In the genomic region with DNA sequence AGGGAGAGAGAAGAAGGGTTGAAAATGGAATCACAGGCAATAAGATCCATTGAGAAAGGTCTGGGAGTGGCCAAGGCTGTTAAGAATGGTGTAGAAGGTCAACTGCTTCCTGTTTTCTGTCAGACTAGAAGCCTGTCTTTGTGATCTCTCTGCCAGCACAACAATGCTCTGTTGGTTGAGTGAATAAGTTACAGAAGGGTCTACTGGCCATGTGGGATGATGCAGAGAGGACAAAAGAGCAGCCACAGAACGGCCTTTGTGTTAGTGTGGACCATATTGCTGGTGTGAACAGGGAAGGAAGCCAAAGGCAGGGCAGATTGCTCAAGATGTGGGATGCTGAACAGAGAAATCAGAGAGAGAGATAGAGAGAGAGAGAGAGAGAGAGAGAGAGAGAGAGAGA, we compare ENCODE assay signal across 10 mouse cellular contexts. TPM values are rescaled to one million over a fixed set of nuclear protein-coding genes. Genes with fewer than 3 reads are reported as not detected.
DNase-seq lines count a peak whose midpoint lies in the region; ATAC-seq lines count a peak whose summit lies in the region.
"Had no signal": no experiment of that assay in that cellular context is flagged by ENCODE, and none has a peak within 500 bp of the region (broad histone marks: within the 10 kb centered on the region; RNA-seq: fewer than 3 reads in every experiment).

No protein-coding gene starts in this region.

- no peak overlapping the region for H3K4me3 ChIP-seq in heart, embryonic 15.5 days
- no peak overlapping the region for H3K4me3 ChIP-seq in heart, embryonic 10.5 days
- no peak overlapping the region for H3K4me3 ChIP-seq in lung, embryonic 16.5 days (ENCODE audit: low read length)
- H3K4me3 ChIP-seq in intestine, embryonic 16.5 days (ENCODE audit: low read length) = no peak overlapping the region
- H3K4me3 ChIP-seq in stomach, embryonic 16.5 days (replicated peaks; ENCODE audit: low read length) = no peak overlapping the region
- H3K4me3 ChIP-seq in hindbrain, embryonic 14.5 days (replicated peaks; ENCODE audit: low read length) = no peak overlapping the region
- H3K4me3 ChIP-seq: erythroblast, embryonic 14.5 days had no signal

- DNase-seq in heart, embryonic 10.5 days (ENCODE audit: low spot score) = no peak
- no peak for DNase-seq in lung, postnatal 10 days
- DNase-seq in hindbrain, embryonic 14.5 days (ENCODE audit: low spot score) = no peak
- no peak for DNase-seq in layer of hippocampus, adult 9-10 months (ENCODE audit: low spot score)
- DNase-seq: gastrocnemius, postnatal 10 days had no signal

- H3K4me2 ChIP-seq in heart, embryonic 15.5 days = no peak overlapping the region
- no peak overlapping the region for H3K4me2 ChIP-seq in lung, embryonic 16.5 days (ENCODE audit: low read depth, low read length)
- H3K4me2 ChIP-seq in intestine, embryonic 16.5 days (ENCODE audit: low read depth, low read length) = no peak overlapping the region
- no peak overlapping the region for H3K4me2 ChIP-seq in stomach, embryonic 16.5 days (ENCODE audit: low read depth, low read length)
- no peak overlapping the region for H3K4me2 ChIP-seq in hindbrain, embryonic 14.5 days (replicated peaks)

- H3K27me3 ChIP-seq in heart, embryonic 15.5 days = no peaks in the 10 kb centered on the region
- no peaks in the 10 kb centered on the region for H3K27me3 ChIP-seq in heart, embryonic 10.5 days (ENCODE audit: insufficient read depth, poor library complexity, severe bottlenecking)
- H3K27me3 ChIP-seq in lung, embryonic 16.5 days (ENCODE audit: control insufficient read depth, insufficient read depth, low read depth, low read length) = no peaks in the 10 kb centered on the region
- H3K27me3 ChIP-seq in intestine, embryonic 16.5 days (replicated peaks; ENCODE audit: control insufficient read depth, insufficient read depth, low read length) = no peaks in the 10 kb centered on the region
- no peaks in the 10 kb centered on the region for H3K27me3 ChIP-seq in stomach, embryonic 16.5 days (ENCODE audit: control insufficient read depth, insufficient read depth, low read length)
- no peaks in the 10 kb centered on the region for H3K27me3 ChIP-seq in hindbrain, embryonic 14.5 days (ENCODE audit: control insufficient read depth, insufficient read depth, low read length)

- no peak for ATAC-seq in heart, embryonic 15.5 days (replicated peaks; ENCODE audit: insufficient number of reproducible peaks, insufficient read depth, low FRiP score, low read depth)
- ATAC-seq in lung, embryonic 16.5 days (ENCODE audit: low read depth) = peak; percentile 37; the same call in 1 of the 2 replicates
- ATAC-seq in intestine, embryonic 16.5 days = no peak; the same call in 1 of the 2 replicates
- ATAC-seq in stomach, embryonic 16.5 days (ENCODE audit: insufficient read depth, low FRiP score) = peak; percentile 39; the same call in 1 of the 2 replicates
- ATAC-seq in hindbrain, embryonic 14.5 days (ENCODE audit: low FRiP score) = no peak

- peak overlapping the region; percentile 58 for H3K27ac ChIP-seq in heart, embryonic 15.5 days
- H3K27ac ChIP-seq in heart, embryonic 10.5 days = no peak overlapping the region
- H3K27ac ChIP-seq in lung, embryonic 16.5 days (ENCODE audit: low read length) = peak overlapping the region; percentile 55
- peak overlapping the region; percentile 34 for H3K27ac ChIP-seq in intestine, embryonic 16.5 days (ENCODE audit: low read length)
- H3K27ac ChIP-seq in stomach, embryonic 16.5 days (ENCODE audit: low read length) = peak overlapping the region; percentile 74
- H3K27ac ChIP-seq in hindbrain, embryonic 14.5 days = no peak overlapping the region

- no peak overlapping the region for H3K9ac ChIP-seq in heart, embryonic 15.5 days
- no peak overlapping the region for H3K9ac ChIP-seq in lung, embryonic 16.5 days (ENCODE audit: low read length)
- no peak overlapping the region for H3K9ac ChIP-seq in intestine, embryonic 16.5 days (ENCODE audit: low read depth, low read length)
- H3K9ac ChIP-seq in stomach, embryonic 16.5 days (ENCODE audit: low read length) = no peak overlapping the region
- H3K9ac ChIP-seq in hindbrain, embryonic 14.5 days = no peak overlapping the region

- H3K36me3 ChIP-seq in heart, embryonic 15.5 days = no peaks in the 10 kb centered on the region
- no peaks in the 10 kb centered on the region for H3K36me3 ChIP-seq in heart, embryonic 10.5 days
- peaks cover 4% of the 10 kb centered on the region; the same call in 1 of the 2 replicates for H3K36me3 ChIP-seq in lung, embryonic 16.5 days (ENCODE audit: control insufficient read depth, insufficient read depth, low read length)
- H3K36me3 ChIP-seq in intestine, embryonic 16.5 days (ENCODE audit: control insufficient read depth, insufficient read depth, low read length) = no peaks in the 10 kb centered on the region
- H3K36me3 ChIP-seq in stomach, embryonic 16.5 days (ENCODE audit: control insufficient read depth, insufficient read depth, low read length) = no peaks in the 10 kb centered on the region
- no peaks in the 10 kb centered on the region for H3K36me3 ChIP-seq in hindbrain, embryonic 14.5 days (replicated peaks; ENCODE audit: control insufficient read depth, insufficient read depth)

- no peaks in the 10 kb centered on the region for H3K9me3 ChIP-seq in heart, embryonic 15.5 days (replicated peaks)
- no peaks in the 10 kb centered on the region for H3K9me3 ChIP-seq in heart, embryonic 10.5 days
- no peaks in the 10 kb centered on the region for H3K9me3 ChIP-seq in lung, embryonic 16.5 days (ENCODE audit: control insufficient read depth, low read length)
- no peaks in the 10 kb centered on the region; the same call in 1 of the 2 replicates for H3K9me3 ChIP-seq in intestine, embryonic 16.5 days (ENCODE audit: control insufficient read depth, low read length)
- H3K9me3 ChIP-seq in stomach, embryonic 16.5 days (replicated peaks; ENCODE audit: control insufficient read depth, low read length) = no peaks in the 10 kb centered on the region
- 0 out of 2 replicates have a peak, but pooled peaks cover 3% of the 10 kb centered on the region for H3K9me3 ChIP-seq in hindbrain, embryonic 14.5 days (ENCODE audit: control insufficient read depth, low read length)

- 74% methylated on average over 1 of the region's 1 CpGs for WGBS in heart, embryonic 15.5 days
- whole genome bisulfite sequencing in heart, embryonic 10.5 days = 78% methylated on average over 1 of the region's 1 CpGs
- 66% methylated on average over 1 of the region's 1 CpGs for WGBS in lung, embryonic 16.5 days
- WGBS in intestine, embryonic 16.5 days = 76% methylated on average over 1 of the region's 1 CpGs
- WGBS in stomach, embryonic 16.5 days = 70% methylated on average over 1 of the region's 1 CpGs
- 68% methylated on average over 1 of the region's 1 CpGs for WGBS in hindbrain, embryonic 14.5 days

- no peaks in the 10 kb centered on the region for H3K4me1 ChIP-seq in heart, embryonic 15.5 days (replicated peaks)
- H3K4me1 ChIP-seq in heart, embryonic 10.5 days = no peaks in the 10 kb centered on the region
- no peaks in the 10 kb centered on the region; the same call in 1 of the 2 replicates for H3K4me1 ChIP-seq in lung, embryonic 16.5 days (replicated peaks; ENCODE audit: control insufficient read depth, insufficient read depth, low read length)
- peaks cover 14% of the 10 kb centered on the region; the same call in 1 of the 2 replicates for H3K4me1 ChIP-seq in intestine, embryonic 16.5 days (ENCODE audit: control insufficient read depth, insufficient read depth, low read length)
- H3K4me1 ChIP-seq in stomach, embryonic 16.5 days (ENCODE audit: control insufficient read depth, insufficient read depth, low read length) = no peaks in the 10 kb centered on the region
- no peaks in the 10 kb centered on the region for H3K4me1 ChIP-seq in hindbrain, embryonic 14.5 days (replicated peaks; ENCODE audit: control insufficient read depth, insufficient read depth, low read length)

RNA-seq across cellular contexts. Expression of a gene that starts 27.0 kb away (rescaled TPM):
- polyA plus RNA-seq in heart, embryonic 15.5 days (2015; fragmentation: Nextera tagmentation; extraction: Ambion mirVana) = 29.8 and 36.0 TPM in 2 replicates
- polyA plus RNA-seq in heart, embryonic 10.5 days (2016; fragmentation: Nextera tagmentation; extraction: Ambion mirVana) = 28.9 and 31.9 TPM in 2 replicates
- 17.2 and 19.2 TPM in 2 replicates for polyA plus RNA-seq in lung, embryonic 16.5 days (2015; fragmentation: Nextera tagmentation; extraction: Ambion mirVana)
- polyA plus RNA-seq in intestine, embryonic 16.5 days (2015; fragmentation: Nextera tagmentation; extraction: Ambion mirVana) = 67.7 and 77.3 TPM in 2 replicates
- 27.1 and 27.3 TPM in 2 replicates for polyA plus RNA-seq in stomach, embryonic 16.5 days (2015; fragmentation: Nextera tagmentation; extraction: Ambion mirVana)
- 5.6 and 6.5 TPM in 2 replicates for polyA plus RNA-seq in hindbrain, embryonic 14.5 days (2014; fragmentation: Nextera tagmentation; extraction: Ambion mirVana)

Comparison
In these comparisons a context has a peak if more than half of its experiments do, and no peak if none do; other contexts are left out.
1. H3K27ac ChIP-seq: peak in heart, embryonic 15.5 days (single experiment), lung, embryonic 16.5 days (single experiment), intestine, embryonic 16.5 days (single experiment) and stomach, embryonic 16.5 days (single experiment); none in heart, embryonic 10.5 days (single experiment) and hindbrain, embryonic 14.5 days (single experiment).
2. ATAC-seq: peak in lung, embryonic 16.5 days (single experiment) and stomach, embryonic 16.5 days (single experiment); none in heart, embryonic 15.5 days (single experiment), intestine, embryonic 16.5 days (single experiment) and hindbrain, embryonic 14.5 days (single experiment).